Mouse (Mus musculus) liver, adult 2 months (tissue): Measurements from ENCODE around the gene Map3k15.

ENCODE experiments used
- CTCF ChIP-seq: fragments of 200-500 bp; IDR thresholded peaks from 2 replicates; pipeline ENCODE4 v1.5.1; 2011; ENCODE audit warnings: low read depth, low read length, control low read depth
- POLR2A ChIP-seq: fragments of 200-500 bp; IDR thresholded peaks from 2 replicates; pipeline ENCODE4 v1.6.1; 2011; ENCODE audit warnings: low read length, control low read depth; ENCODE audit not compliant: insufficient read depth; ENCODE audit errors: extremely low read depth

DNA sequence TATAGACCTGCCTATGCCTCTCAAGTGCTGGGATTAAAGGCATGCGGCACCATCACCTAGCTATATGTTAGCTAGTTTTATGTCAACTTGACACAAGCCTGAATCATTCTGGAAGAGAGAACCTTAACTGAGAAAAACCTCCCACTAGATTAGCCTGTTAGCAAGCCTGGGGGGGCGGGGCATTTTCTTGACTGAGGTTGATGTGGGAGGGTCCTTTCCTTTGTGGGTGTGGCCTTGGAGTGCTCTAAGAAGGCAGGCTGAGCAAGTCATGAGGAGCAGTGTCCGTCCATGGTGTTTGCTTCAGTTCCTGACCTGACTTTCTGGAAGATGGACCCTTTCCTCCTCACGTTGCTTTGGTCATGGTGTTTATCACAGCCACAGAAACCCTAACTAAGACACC is 158.6 kb downstream of the Map3k15 start:
- no peak for TF ChIP-seq CTCF
- no peak for TF ChIP-seq POLR2A
